Mouse (Mus musculus) adrenal gland, postnatal 36 days (tissue): ENCODE data around the gene Olfr221. TPM values are rescaled to one million over a fixed set of nuclear protein-coding genes. Genes with fewer than 3 reads are reported as not detected.
"Not testable (repeated sequence)": the region's sequence is repeated elsewhere in the genome, so short reads cannot be mapped to it uniquely, and the experiment has no call there.

Experiments used
- DNase-seq, 2 experiments: peaks; one replicate each; pipeline ENCODE4 v3.0.0; 2021; ENCODE audit warnings: mixed read lengths in 1 of 2
- long read RNA-seq, 2 experiments: library from polyadenylated mRNA; stranded (forward); transcript quantifications; one replicate each; pipeline ENCODE4 v2.0.0; 2021; ENCODE audit warnings: borderline sequencing depth in 2 of 2
- total RNA-seq, 2 experiments: library from RNA; stranded (reverse); gene quantifications; 2 replicates each; pipeline ENCODE4 v1.2.3; 2021

The Olfr221 gene
- total RNA-seq, result not detected
- long read RNA-seq, experiment 1, result 0 reads
- long read RNA-seq, experiment 2, result 0 reads

DNA sequence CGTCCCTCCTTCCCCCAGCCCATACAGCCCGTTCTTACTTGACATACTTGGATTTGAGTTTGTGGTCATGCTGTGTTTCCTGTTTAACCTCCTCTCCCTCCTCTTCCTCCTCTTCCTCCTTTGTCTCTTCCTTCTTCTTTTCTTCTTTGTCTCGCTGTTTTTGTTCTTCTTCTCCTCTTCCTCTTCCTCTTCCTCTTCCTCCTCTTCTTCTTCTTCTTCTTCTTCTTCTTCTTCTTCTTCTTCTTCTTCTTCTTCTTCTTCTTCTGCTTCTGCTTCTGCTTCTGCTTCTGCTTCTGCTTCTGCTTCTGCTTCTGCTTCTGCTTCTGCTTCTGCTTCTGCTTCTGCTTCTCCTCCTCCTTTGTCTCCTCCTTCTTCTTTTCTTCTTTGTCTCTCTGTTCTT, at the start of gene Olfr221:
Olfr221 (minus strand) TSS at position 101 of the 400 bp plus-strand sequence.
- DNase-seq, result not testable (repeated sequence)

DNA sequence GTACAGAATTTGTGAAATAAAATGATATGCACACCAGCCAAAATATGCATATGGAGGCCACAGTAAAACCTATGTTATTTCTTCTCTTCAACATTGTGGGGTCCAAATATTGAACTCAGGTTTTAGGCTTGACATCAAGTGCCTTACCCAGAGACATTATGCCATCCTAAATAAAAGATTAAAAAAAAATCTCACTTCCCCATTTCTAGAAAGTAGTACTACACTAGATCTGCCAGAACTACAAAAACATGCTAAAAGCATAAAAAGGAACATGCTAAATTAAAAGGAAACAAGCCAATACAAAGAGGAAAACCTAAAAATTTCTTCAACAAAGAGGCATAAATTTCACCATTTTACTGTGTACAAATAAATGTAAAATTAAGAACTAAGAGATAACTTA, 40.8 kb upstream of the Olfr221 start:
- no peak for DNase-seq

DNA sequence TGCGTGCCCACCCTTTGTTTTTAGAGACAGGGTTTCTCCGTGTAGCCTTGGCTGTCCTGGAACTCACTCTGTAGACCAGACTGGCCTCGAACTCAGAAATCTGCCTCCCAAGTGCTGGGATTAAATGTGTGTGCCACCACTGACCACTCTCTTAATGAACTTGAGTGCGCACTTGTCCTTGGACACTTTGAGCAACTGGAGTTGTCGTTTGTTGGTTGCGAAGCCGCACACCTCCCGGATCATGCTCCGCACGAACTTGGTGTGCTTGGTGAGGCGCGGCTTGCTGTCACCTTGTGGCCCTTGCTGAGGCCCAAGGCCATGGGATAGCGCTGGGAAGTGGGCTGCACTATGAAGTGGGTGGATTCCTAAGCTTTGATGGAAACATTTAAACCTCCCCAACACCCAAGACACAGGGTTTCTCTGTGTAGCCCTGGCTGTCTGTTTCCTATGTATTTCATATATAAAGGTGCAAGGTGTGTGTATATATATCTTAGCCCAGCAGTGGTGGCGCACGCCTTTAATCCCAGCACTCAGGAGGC, 29.4 kb upstream of the Olfr221 start:
- no peak for DNase-seq

DNA sequence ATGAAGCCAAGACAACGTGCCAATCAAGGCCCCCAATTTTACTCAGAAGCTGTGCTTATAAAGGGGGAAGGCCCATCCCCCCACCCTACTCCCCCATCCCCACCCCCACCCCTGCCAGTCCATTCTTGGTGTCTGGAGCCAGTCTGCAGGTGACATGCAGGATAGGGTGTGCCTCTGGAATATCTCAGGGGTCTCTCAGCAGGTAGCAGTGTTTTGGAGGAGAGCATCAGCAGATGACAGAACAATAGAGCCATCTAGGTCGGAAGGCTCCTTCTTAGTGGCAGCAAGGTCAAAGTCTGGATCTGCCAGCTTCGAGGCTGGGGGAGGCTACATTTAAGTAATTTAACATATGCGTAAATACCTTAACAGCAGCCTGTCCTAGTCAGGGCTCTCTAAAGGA, 23.9 kb upstream of the Olfr221 start:
- no peak for DNase-seq

DNA sequence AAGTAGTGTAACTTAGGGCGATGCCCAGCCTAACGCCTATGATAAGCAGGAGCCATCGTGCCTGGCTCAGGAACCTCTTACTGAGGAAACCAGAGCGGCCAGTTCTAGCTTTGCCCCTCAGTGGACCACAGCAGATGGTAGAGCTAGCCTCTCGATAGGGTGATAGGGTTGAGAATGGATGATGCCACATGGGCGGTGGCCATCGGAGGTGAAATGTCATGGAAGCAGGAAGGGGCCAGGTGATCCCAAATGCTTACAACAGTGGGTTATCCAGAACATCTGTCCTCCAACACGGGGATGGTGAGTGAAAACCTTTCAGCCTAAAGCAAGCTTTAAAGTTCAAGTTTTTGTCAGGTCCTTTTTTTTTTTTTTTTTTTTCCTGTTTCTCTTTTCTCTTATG, 19.5 kb upstream of the Olfr221 start:
- DNase-seq, result no peak

DNA sequence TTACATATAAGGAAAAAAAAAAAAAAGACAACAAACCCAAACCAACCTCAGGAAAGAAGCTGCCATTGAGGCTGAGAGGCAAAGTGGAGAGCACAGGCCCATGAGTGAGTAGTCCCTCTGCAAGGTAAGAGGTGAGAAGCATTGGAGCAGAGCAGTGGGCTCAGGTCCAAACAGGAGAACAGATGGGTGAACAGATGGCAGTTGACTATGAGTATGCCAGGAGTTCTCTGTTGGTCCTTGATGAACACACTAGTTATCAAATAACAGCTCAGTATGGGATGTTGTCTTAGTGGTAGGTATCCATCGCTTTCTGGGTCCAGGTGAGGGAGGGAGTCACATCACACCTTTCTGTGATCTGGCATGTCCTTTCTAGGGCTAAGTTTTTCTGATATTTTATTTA, 18.5 kb upstream of the Olfr221 start:
- no peak for DNase-seq

DNA sequence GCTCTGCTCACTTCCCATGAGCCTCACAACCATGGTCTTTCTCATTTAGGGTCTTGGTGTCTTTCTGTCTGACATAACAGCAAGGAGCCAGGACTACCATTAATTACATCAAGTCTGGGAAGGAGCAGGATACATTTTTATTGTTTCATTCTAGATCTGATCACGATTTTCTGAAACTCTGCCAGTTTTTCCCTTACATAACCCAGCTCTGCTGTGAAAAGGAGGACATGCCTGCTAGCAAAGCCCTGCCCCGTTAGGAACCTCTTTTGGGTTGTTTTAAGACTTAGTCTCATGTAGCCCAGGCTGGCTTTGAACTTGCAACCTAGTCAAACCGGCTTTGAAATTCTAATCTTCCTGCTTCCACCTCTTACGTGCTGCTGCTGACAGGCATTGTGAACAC, 17.7 kb upstream of the Olfr221 start:
- no peak for DNase-seq

DNA sequence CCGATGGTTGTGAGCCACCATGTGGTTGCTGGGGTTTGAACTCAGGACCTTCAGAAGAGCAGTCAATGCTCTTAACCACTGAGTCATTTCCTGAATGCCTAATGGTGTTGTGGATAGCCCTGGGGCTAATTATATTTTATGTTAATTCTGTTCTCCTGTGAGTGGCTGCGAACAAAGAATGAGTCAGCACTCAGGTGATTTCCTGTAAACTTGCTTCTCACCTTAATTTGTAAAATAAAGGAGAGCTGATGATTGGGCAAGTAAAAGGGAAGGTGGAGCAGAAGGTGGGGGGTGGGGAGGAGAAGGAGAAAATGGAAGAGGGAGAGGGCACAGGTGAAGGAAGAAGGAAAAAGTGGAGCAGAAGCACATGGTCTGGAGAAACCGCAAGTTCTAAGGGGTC, 10.5 kb upstream of the Olfr221 start:
- DNase-seq, result not testable (repeated sequence)

DNA sequence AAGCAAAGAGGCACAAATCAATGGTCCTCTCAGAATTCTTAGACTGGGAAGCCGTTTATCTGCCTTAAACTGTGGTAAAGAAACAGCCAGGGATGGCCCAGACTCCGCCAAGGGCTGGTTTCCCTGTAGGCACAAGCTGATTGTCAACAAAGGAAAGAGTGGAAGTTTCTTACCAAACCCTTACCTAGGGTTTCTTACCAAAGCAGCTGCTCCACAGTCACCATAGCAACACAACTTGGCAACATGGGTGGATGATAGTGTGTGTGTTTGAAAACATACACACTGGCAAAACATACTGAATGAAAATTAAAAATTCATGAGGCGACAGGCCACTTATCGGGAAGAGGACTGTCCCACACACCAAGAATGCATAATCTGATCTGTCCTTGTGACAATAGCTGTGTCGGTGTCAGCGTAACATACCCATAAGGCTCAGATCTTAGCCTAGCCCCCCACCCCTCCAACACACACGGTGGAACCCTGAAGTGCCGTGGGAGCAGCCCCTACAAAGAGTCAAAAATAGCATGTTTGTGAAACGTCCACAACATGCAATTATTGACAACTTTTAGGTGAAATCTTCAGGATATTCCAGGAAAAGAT, 3.8 kb upstream of the Olfr221 start:
- no peak for DNase-seq

DNA sequence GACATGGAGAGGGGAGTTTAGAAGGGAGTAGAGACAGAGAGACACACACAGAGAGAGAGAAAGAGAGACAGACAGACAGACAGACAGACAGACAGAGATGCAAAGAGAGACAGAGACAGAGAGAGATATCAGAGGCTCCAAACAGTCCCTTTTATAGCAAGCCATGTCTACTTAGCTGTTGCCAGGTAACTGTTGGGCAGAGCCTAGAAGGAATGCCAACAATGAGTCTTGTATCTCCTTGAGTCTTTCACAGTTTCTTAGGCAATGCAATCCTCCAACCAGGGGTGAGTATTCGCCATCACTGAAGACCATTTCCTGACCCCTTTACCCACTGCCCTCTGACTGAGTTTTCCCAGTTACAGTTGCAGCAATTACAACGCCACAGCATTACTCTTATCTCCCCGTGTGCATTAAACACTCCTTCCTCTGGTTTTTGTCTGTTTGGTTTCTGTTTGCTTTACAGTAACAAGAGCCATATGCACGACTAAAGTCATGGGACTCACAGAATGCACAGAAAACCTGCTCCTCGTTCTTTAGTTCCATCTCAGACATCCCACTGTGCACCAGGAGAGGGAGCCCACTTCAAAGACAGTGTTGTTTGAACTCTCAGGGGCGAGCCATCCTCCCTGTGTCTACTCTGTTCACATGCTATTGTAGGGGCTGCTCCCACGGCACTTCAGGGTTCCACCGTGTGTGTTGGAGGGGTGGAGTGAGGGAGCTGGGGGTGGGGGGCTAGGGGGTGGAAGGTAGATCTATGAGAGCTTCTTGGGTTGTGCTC, 2.8 kb upstream of the Olfr221 start:
- DNase-seq, result peak in 1 of 2 experiments; percentile 26

DNA sequence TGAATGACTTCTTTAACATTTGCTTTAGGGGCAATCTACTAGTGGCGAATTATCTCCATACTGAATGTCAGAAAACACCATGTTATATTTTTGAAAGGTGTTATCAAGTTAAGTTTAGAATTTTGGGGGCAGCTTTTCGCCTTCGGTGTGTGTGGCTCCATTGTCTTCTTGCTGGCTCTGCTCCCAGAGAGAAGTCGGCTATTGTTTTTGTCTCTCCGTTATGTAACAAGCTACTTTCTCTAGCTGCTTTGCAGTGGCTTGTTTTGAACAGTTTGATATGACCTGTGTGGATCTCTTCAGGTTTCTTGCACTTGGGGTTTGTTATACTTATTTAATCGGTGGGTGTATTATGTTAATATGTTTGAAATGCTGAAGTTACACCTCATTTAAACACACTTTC, 1.2 kb upstream of the Olfr221 start:
- no peak for DNase-seq

DNA sequence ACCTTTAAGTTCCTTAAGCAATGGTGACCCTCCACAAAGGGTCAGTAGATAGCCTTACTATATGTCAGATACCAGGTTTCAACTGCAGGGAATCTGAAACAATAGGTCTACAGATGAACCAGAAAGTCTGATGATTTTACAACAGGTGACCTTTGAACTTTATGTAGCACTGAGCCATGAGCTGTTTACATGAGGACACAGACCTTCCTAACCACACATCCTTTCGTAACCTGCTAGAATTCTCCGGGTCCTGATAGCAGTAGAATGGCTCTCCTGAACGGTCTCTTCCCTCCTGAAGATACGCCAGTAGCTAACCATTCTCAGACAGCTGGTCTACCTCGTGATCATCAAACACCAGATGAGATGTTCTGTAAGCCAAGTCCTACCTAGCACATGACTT, 2.9 kb downstream of the Olfr221 start:
- DNase-seq, result no peak

DNA sequence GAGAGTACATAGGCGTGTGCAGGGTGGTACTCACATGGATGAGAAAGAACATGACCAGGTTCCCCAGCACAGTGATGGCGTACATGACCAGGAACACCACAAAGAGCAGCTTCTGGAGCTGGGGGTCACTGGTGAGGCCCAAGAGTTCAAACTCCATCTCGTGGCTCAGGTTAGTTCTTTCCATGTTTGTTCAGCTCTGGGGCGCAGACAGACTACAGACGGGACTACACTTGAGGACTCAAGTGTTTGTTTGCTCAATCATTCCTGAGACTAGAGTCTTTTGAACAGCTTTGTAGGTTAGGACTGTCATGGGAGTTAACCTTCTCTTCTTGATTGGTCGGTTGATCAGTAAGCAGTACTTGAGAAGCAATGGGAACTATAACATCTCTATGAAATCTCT, 6.3 kb downstream of the Olfr221 start:
- DNase-seq, result no peak

DNA sequence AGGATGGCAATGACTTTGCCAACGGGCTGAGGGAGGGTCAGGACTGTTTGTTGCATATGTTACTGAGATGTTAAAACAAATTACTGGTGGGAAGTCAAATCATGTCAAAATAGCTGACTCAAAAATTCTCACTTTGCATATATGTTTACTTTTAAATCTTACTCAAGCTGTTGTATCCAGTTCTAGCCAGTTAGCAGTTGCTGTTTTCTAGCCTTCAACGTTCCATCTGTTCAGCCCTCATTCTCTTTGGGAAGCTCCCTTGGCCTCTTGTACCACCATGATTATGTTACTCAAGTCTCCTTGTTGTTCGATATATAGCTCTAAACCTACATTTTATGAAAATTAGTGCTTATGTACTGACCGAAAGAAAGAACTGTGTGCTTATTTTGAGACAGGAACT, 15.9 kb downstream of the Olfr221 start:
- no peak for DNase-seq

DNA sequence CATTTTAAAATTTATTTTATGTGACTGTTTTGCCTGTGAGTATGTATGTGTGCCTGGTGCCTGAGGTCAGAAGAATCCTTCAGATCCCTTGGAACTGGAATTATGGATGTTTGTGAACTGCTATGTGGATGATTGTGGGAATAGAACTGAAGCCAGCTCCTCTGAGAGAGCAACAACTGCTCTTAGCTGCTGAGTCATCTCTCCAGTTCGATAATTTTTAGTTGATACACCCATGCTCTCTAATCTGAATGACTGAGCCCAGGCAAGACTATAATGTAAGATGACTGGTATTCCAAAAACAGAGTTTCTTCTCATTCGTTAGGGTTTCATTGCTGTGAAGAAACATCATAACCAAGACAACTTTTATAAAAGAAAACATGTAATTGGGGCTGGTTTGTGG, 18.1 kb downstream of the Olfr221 start:
- DNase-seq, result no peak

DNA sequence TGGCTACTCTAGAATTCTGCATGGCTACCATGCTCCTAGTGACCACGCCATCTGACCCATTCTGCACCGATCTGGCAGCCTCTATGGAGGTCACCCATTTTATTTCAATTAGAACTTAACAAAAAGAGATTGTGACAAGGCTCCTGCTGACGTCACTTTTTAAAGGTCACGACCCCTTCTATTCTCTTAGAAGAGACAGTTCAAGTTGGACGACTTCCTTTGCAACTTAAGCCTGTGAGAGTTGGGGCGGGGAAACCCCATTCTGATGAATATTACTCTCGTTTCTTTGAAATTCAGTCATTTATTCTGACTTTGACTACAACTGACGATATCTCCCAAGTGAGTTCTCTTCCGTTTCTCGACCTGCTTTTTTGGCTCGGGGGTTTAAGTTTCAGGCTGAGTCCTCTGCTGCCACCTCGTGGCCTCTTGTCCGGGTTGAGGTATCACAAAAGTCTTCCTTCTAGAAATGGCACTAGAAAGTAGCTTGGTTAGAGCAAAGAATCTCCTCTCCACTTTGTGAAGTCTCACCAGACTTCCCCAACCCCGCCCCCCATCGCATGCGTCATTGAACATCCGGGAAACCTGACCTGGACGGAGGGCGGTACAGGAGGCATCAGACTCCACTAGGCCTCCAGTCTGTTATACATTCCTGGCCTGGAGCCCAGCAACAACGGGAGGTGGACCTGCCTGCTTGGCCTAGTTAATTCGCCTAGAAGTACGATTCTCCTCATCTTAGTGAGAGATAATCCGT, 19.4 kb downstream of the Olfr221 start:
- peak; percentile 93 to 95 for DNase-seq

DNA sequence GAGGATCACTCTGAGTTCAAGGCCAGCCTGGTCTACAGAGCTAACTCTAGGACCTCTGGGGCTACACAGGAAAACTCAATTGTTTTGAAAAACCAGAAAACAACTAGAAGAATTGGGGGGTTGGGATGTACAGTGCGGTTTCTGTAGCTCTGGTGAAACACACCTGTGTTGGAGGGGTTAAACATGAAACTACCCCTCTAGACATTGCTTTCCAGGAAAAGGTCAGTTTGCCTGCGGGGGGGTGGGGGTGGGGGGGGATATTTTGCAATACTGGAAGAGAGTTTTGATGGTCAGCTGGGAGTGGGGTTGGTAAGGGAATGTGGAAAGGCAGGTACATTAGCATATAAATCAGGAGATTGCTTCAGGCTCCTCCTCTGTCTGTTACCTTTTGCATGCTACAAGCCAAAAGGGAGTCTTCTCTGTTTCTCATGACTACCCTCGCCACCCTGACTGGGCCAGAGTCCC, 20.0 kb downstream of the Olfr221 start:
- no peak for DNase-seq

DNA sequence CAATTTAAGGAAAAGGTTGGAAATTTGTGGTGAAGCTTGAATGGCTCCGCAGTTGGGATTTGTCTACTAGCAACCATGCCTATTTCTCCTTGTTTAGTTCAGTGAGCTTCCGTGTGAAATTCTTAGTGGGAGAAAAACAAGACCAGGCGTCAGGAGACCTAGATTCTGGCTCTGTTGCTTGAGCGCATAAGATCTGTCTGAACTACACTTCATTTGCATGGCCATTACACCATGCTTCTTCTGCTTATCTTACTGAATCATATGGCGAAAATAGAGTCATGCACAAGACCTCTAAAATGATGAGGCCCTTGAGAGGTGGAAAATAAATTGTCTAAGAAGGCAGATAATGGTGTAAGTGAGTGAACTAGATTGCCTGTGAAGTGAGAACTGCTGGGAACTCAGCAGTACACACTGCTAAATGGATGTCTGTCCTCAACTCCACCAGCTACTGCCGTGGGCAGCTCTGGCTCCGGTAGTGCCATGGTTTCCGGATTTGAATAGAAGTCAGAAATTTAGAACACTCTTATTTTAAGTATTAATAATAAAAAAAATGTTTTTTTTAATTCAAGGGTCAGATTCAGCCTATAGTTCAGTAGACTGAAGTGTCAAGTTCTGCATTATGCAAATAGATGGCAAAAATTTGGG, 20.6 kb downstream of the Olfr221 start:
- DNase-seq, result no peak

DNA sequence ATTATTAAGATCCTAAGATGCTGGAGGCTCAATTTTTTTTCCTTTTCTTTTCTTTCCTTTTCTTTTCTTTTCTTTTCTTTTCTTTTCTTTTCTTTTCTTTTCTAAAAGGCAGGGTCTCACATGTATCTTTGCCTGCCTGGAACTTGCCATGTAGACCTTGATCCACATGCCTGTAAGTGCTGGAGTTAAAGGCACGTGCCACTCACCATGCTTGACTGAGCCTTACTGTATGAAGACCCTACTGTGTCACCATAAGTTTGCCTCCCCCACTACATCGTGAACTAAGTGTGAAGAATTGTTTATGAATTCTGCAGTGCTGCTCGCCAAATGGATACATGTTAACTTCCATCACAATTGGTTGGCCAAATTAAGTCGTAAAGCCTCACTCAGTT, 21.1 kb downstream of the Olfr221 start:
- DNase-seq, result no peak

DNA sequence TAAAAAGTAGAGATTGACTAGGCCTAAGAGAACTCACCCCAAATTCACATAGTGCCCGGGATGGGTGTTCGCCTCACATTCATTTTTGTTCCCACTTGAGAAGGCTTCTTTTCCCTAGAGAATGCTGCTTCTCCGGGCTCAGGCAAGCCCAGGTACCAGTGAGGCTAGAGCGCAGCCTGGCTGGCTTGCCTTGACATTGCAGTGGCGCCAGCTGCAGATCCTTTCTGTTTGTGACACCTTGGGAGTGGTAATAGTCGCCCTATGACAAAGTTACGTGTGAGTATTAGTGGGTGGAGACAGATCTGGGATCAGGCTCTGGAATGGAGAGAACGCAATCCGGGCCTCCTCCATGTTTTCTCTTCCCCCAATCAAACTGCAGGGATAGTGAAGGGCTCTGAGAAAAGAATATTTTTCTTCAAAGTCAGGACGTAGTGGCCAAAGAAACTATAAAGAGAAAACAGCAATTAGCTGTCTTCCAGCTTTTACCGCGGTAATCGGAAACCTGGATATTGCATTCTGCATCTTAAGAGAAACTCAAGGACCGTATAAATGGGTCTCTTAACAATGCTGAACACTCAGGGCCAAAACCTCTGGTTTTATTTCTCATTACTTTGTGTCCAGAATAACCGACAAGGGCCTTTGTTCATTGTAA, 21.6 kb downstream of the Olfr221 start, which contains the start of gene Zfp219:
Zfp219 (minus strand) TSS at position 248 of the 652 bp plus-strand sequence.
- peak; percentile 76 to 79 for DNase-seq

DNA sequence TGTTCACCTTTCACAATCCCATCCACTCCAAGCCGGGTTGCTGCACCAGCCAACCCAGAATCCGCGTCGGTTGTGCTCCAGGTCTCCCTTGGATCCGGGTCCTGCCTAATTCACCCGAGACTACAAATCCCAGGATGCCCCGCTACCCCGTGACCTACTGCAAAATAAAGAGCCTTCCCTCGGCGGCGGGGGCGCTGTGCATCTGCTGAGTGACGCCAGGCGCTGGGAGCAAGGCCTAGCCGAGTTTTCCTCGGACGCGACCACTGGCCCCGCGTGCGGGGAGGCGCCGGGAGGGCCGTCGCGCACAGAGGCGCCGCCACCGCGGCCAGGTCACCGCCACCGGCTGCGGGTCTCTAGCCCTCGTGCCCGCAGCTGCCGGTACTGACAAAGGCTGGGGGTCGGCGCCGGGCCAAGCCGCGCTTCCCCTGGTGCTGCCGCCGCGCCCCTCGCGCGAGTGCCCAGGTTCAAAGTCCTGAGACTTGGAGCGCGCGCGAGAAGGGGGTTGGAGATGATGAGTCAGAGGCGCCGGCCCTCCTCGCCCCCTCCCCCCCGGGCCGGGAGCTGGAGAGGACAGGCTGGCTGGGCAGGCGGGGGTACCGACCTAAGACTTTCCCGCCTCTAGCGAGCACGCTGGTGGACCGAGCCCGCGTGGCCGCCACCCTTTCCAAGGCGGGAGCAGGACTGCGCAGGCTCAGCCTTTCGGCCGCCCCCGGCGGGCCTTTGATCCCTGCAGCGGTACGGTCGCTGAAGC, 22.5 kb downstream of the Olfr221 start:
- DNase-seq, result peak; percentile 98
